In genomic region chr10:77133951-77134806, GRCm38 (mm10) we compare ENCODE assay signal across 13 mouse cellular contexts. TPM values are rescaled to one million over a fixed set of nuclear protein-coding genes. Genes with fewer than 3 reads are reported as not detected.
A peak's percentile ranks its signal among the peaks of the same experiment; 100 is the strongest.
DNase-seq lines count a peak whose midpoint lies in the region; ATAC-seq and TF ChIP-seq lines count a peak whose summit lies in the region.
"Had no signal": no experiment of that assay in that cellular context is flagged by ENCODE, and none has a peak within 500 bp of the region (broad histone marks: within the 10 kb centered on the region; RNA-seq: fewer than 3 reads in every experiment).

No protein-coding gene starts in this region.

- no peaks in the 10 kb centered on the region for H3K36me3 ChIP-seq in hindbrain, embryonic 12.5 days
- H3K36me3 ChIP-seq in hindbrain, embryonic 14.5 days (replicated peaks; ENCODE audit: control insufficient read depth, insufficient read depth), result no peaks in the 10 kb centered on the region
- peaks cover 50% of the 10 kb centered on the region for H3K36me3 ChIP-seq in E14TG2a.4 (ENCODE audit: insufficient read depth, low read length)
- peaks cover 22% of the 10 kb centered on the region for H3K36me3 ChIP-seq in G1E (replicated peaks)
- no peaks in the 10 kb centered on the region for H3K36me3 ChIP-seq in liver, embryonic 11.5 days (ENCODE audit: control insufficient read depth, insufficient read depth, low read length)

- no peak overlapping the region for H3K9ac ChIP-seq in hindbrain, embryonic 12.5 days
- H3K9ac ChIP-seq in hindbrain, embryonic 14.5 days, result no peak overlapping the region
- H3K9ac ChIP-seq in liver, embryonic 11.5 days (ENCODE audit: low read depth, low read length), result peak overlapping the region; percentile 55

- H3K4me1 ChIP-seq in hindbrain, embryonic 12.5 days, result peaks cover 45% of the 10 kb centered on the region
- H3K4me1 ChIP-seq in hindbrain, embryonic 14.5 days (replicated peaks; ENCODE audit: control insufficient read depth, insufficient read depth, low read length), result peaks cover 10% of the 10 kb centered on the region
- peaks cover 94% of the 10 kb centered on the region for H3K4me1 ChIP-seq in E14TG2a.4 (replicated peaks; ENCODE audit: low read depth, low read length)
- H3K4me1 ChIP-seq in G1E (ENCODE audit: insufficient read depth, low read depth, low read length), result peaks cover 84% of the 10 kb centered on the region
- peaks cover 62% of the 10 kb centered on the region for H3K4me1 ChIP-seq in liver, embryonic 11.5 days (replicated peaks; ENCODE audit: control insufficient read depth, insufficient read depth, low read length)

- H3K27me3 ChIP-seq in hindbrain, embryonic 12.5 days, result no peaks in the 10 kb centered on the region
- no peaks in the 10 kb centered on the region for H3K27me3 ChIP-seq in hindbrain, embryonic 14.5 days (ENCODE audit: control insufficient read depth, insufficient read depth, low read length)
- H3K27me3 ChIP-seq in E14TG2a.4 (ENCODE audit: insufficient read depth, low read length), result no peaks in the 10 kb centered on the region
- peaks cover 9% of the 10 kb centered on the region; the same call in 1 of the 2 replicates for H3K27me3 ChIP-seq in G1E (ENCODE audit: insufficient read depth, low read length)
- no peaks in the 10 kb centered on the region for H3K27me3 ChIP-seq in liver, embryonic 11.5 days (replicated peaks; ENCODE audit: control insufficient read depth, insufficient read depth, low read length)
- H3K27me3 ChIP-seq: Patski had no signal

- intact Hi-C loops in gastrocnemius, postnatal 36 days (cut with DNase I), result loop anchor here (10.0 kb wide), 1 partner anchor 221 kb away; no protein-coding TSS in a partner anchor

- no peaks in the 10 kb centered on the region for H3K9me3 ChIP-seq in hindbrain, embryonic 12.5 days (replicated peaks)
- no peaks in the 10 kb centered on the region for H3K9me3 ChIP-seq in hindbrain, embryonic 14.5 days (ENCODE audit: control insufficient read depth, low read length)
- H3K9me3 ChIP-seq in E14TG2a.4 (ENCODE audit: low read length), result no peaks in the 10 kb centered on the region
- no peaks in the 10 kb centered on the region for H3K9me3 ChIP-seq in G1E (replicated peaks)
- H3K9me3 ChIP-seq in liver, embryonic 11.5 days (ENCODE audit: control insufficient read depth, low read length), result no peaks in the 10 kb centered on the region

- WGBS in hindbrain, embryonic 12.5 days, result 34% methylated on average over 13 of the region's 13 CpGs
- 42% methylated on average over 13 of the region's 13 CpGs for WGBS in hindbrain, embryonic 14.5 days
- WGBS in liver, embryonic 11.5 days, result 27% methylated on average over 13 of the region's 13 CpGs

- no peak for ATAC-seq in hindbrain, embryonic 12.5 days (ENCODE audit: low FRiP score)
- no peak for ATAC-seq in hindbrain, embryonic 14.5 days (ENCODE audit: low FRiP score)
- ATAC-seq in G1E (ENCODE audit: extremely low read depth, insufficient number of reproducible peaks, low FRiP score, poor library complexity, severe bottlenecking), result peak; percentile 87
- peak; percentile 88 for ATAC-seq in liver, embryonic 11.5 days (replicated peaks; ENCODE audit: low FRiP score)
- ATAC-seq: forebrain, embryonic 16.5 days; Patski had no signal

- no peak overlapping the region for H3K4me3 ChIP-seq in hindbrain, embryonic 12.5 days
- H3K4me3 ChIP-seq in hindbrain, embryonic 14.5 days (replicated peaks; ENCODE audit: low read length), result no peak overlapping the region
- H3K4me3 ChIP-seq in E14TG2a.4 (replicated peaks; ENCODE audit: low read length), result peak overlapping the region; percentile 61
- H3K4me3 ChIP-seq in G1E (ENCODE audit: low read depth, low read length), result peak overlapping the region; percentile 56; the same call in 1 of the 2 replicates
- 0 out of 2 replicates have a peak overlapping the region, but pooled peaks have one; percentile 22 for H3K4me3 ChIP-seq in liver, embryonic 11.5 days (ENCODE audit: low read depth, low read length)

- DNase-seq in hindbrain, embryonic 14.5 days (ENCODE audit: low spot score), result no peak
- peak; percentile 87 for DNase-seq in G1E (ENCODE audit: low spot score)
- no peak for DNase-seq in liver, embryonic 11.5 days (ENCODE audit: low spot score)
- DNase-seq in gastrocnemius, postnatal 36 days, result no peak
- DNase-seq in adrenal gland, postnatal 25 days, result no peak
- DNase-seq: cerebellum, postnatal 14 days; kidney, postnatal 36 days; lung, postnatal 4 days; thymus, adult 2 months had no signal

- peak overlapping the region; percentile 23; the same call in 1 of the 2 replicates for H3K27ac ChIP-seq in hindbrain, embryonic 12.5 days
- no peak overlapping the region for H3K27ac ChIP-seq in hindbrain, embryonic 14.5 days
- peak overlapping the region; percentile 97 for H3K27ac ChIP-seq in liver, embryonic 11.5 days (ENCODE audit: low read depth, low read length)

- TF ChIP-seq CTCF in E14TG2a.4 (conservative IDR thresholded peaks at IDR 0.05; ENCODE audit: low read length) (no peak), G1E (IDR thresholded peaks at IDR 0.05; ENCODE audit: low read depth, low read length) (no peak)

- H3K4me2 ChIP-seq in hindbrain, embryonic 12.5 days (replicated peaks), result no peak overlapping the region
- no peak overlapping the region for H3K4me2 ChIP-seq in hindbrain, embryonic 14.5 days (replicated peaks)
- H3K4me2 ChIP-seq in liver, embryonic 11.5 days, result peak overlapping the region; percentile 60

RNA-seq across cellular contexts. Expression of gene Col18a1, which starts 32.2 kb away (rescaled TPM):
- 103 and 109 TPM in 2 replicates for polyA plus RNA-seq in hindbrain, embryonic 12.5 days (2016; fragmentation: Nextera tagmentation; extraction: Ambion mirVana)
- polyA plus RNA-seq in hindbrain, embryonic 14.5 days (2014; fragmentation: Nextera tagmentation; extraction: Ambion mirVana), result 38.6 and 51.2 TPM in 2 replicates
- total RNA-seq in G1E (2014; fragmentation: Nextera tagmentation), result 19.3 and 33.0 TPM in 2 replicates
- total RNA-seq in G1E (2017), result 45.1 and 46.8 TPM in 2 replicates
- 145 and 178 TPM in 2 replicates for polyA plus RNA-seq in G1E (2012)
- 55.3 and 60.2 TPM in 2 replicates for polyA plus RNA-seq in liver, embryonic 11.5 days (2014; fragmentation: Nextera tagmentation; extraction: Ambion mirVana)
- 10 to 100 TPM in 1 of 2 experiments, 1 to 10 TPM in 1; 6.4 to 10.3 TPM for total RNA-seq in gastrocnemius, postnatal 36 days (2021)
- total RNA-seq in adrenal gland, postnatal 25 days (2021), result 26.1 and 29.6 TPM in 2 replicates

Comparison
In these comparisons a context has a peak if more than half of its experiments do, and no peak if none do; other contexts are left out.
1. ATAC-seq: peak in G1E (single experiment) and liver, embryonic 11.5 days (single experiment); none in hindbrain, embryonic 12.5 days (single experiment) and hindbrain, embryonic 14.5 days (single experiment).
2. H3K4me3 ChIP-seq: peak in E14TG2a.4 (single experiment), G1E (single experiment) and liver, embryonic 11.5 days (single experiment); none in hindbrain, embryonic 12.5 days (single experiment) and hindbrain, embryonic 14.5 days (single experiment).